Mouse (Mus musculus) embryonic facial prominence, embryonic 11.5 days (tissue): ENCODE results near the gene Zfp341. TPM values are rescaled to one million over a fixed set of nuclear protein-coding genes. Genes with fewer than 3 reads are reported as not detected.

ENCODE experiments used
- ATAC-seq: fragments of 200-750 bp; cut with Nextera tagmentation; replicated peaks from 2 replicates; pipeline ENCODE4 v1.8.0; 2017; ENCODE audit warnings: low read depth; ENCODE audit not compliant: insufficient number of reproducible peaks, low FRiP score, low TSS enrichment
- DNase-seq: peaks from one replicate; pipeline ENCODE4 v3.0.0-alpha.2; 2015; ENCODE audit warnings: low spot score
- H3K27ac ChIP-seq: fragments of 300-500 bp; sonication (generic); replicated peaks from 2 replicates; pipeline ENCODE4 v1.5.1; 2014; ENCODE audit warnings: mild to moderate bottlenecking, low read depth, low read length, control low read depth
- H3K27me3 ChIP-seq: fragments of 300-500 bp; sonication (generic); 2 replicates; pipeline ENCODE4 v1.6.1; 2014; ENCODE audit warnings: mild to moderate bottlenecking, low read length, moderate library complexity, mixed read lengths; ENCODE audit not compliant: control insufficient read depth, insufficient read depth
- H3K36me3 ChIP-seq: fragments of 300-500 bp; sonication (generic); replicated peaks from 2 replicates; pipeline ENCODE4 v1.6.1; 2014; ENCODE audit warnings: low read depth, mild to moderate bottlenecking, low read length, moderate library complexity, mixed read lengths; ENCODE audit not compliant: control insufficient read depth, insufficient read depth
- H3K4me1 ChIP-seq: fragments of 300-500 bp; sonication (generic); 2 replicates; pipeline ENCODE4 v1.6.1; 2014; ENCODE audit warnings: low read length, mixed read lengths; ENCODE audit not compliant: control insufficient read depth, insufficient read depth
- H3K4me2 ChIP-seq: fragments of 300-500 bp; sonication (generic); 2 replicates; pipeline ENCODE4 v1.6.1; 2014; ENCODE audit warnings: low read depth, mild to moderate bottlenecking, control low read depth, low read length, moderate library complexity
- H3K4me3 ChIP-seq: fragments of 300-500 bp; sonication (generic); 2 replicates; pipeline ENCODE4 v1.5.1; 2014; ENCODE audit warnings: low read depth, low read length, control low read depth
- H3K9ac ChIP-seq: fragments of 300-500 bp; sonication (generic); replicated peaks from 2 replicates; pipeline ENCODE4 v1.6.1; 2014; ENCODE audit warnings: mild to moderate bottlenecking, control low read depth, low read length
- H3K9me3 ChIP-seq: fragments of 300-500 bp; sonication (generic); replicated peaks from 2 replicates; pipeline ENCODE4 v1.6.1; 2016; ENCODE audit warnings: mild to moderate bottlenecking, low read length, inconsistent platforms, mixed read lengths; ENCODE audit not compliant: control insufficient read depth
- WGBS: fragments of 180-500 bp; shearing (Covaris S2); extraction: QIAGEN DNeasy Blood & Tissue Kit; methylation state at CpG from one replicate; pipeline ENCODE4 v1.1.7; 2014; 5-methylcytosine and 5-hydroxymethylcytosine counted together
- polyA plus RNA-seq: library from polyadenylated mRNA; unstranded; fragments of >200 nt; fragmentation: Nextera tagmentation; extraction: Ambion mirVana; gene quantifications from 2 replicates; pipeline ENCODE4 v1.2.1, GENCODE M21; 2014

The Zfp341 gene
- polyA plus RNA-seq, 1 experiment from 2014 or later, result 0.60 TPM

DNA sequence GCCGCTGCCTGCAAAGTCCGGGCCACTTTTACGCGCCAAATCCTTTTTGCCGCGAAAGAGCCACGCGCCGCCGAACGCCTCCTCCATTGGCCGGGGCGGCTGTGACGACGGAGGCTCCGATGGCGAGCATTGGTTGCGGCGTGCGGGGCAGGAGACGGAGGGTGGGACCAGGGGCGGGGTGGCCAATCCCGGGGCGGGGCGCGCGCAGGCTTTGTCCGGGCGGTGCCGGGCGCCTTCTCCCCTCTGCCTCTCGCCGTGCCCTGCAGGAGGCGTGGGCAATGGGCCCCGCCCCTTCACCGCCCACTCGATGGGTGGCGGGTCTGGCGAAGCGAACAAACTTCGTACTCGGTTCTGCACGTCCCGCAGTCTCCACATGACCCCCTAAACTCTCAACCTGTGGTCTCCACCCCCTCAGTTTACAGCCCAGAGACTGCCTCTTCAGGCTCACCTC lies 43.2 kb upstream of the Zfp341 start, which contains the start of gene E2f1:
Gene E2f1, minus strand, starts transcription at position 57 of the 451 bp plus-strand sequence.
- DNase-seq (peak; percentile 97), ATAC-seq (peak; percentile 96)
- no peaks in the 10 kb centered on the region for H3K27me3 ChIP-seq
- H3K27ac ChIP-seq, result peak within 1 kb of the TSS; percentile 87
- peak within 1 kb of the TSS; percentile 83 for H3K4me2 ChIP-seq
- WGBS, result 0% methylated on average over 29 of the region's 44 CpGs
- peaks cover 11% of the 10 kb centered on the region for H3K4me1 ChIP-seq
- H3K9me3 ChIP-seq, result no peaks in the 10 kb centered on the region
- no peaks in the 10 kb centered on the region for H3K36me3 ChIP-seq
- peak within 1 kb of the TSS; percentile 89 for H3K9ac ChIP-seq
- peak within 1 kb of the TSS; percentile 86 for H3K4me3 ChIP-seq

DNA sequence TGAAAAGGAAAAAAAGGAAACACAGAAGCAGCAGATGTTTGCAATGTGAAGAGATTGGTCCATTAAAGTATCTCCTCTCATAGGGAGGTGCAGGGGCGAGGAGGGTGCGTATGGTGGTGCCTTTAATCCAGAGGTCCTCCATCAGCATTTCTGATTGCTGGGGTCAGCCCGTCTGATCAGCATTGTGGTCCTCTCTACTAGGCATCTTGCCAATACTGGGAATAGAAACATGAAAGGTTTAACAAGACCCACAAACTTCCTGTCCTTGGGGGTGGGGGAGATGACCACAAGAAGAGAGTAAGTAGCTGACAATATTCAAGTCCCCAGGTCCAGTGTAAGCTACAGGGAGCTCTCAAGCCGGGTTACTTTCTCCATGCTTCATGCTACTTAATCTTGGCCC lies 42.4 kb upstream of the Zfp341 start:
- Histone ChIP-seq H3K36me3 (no peaks in the 10 kb centered on the region), H3K4me1 (peaks cover 11% of the 10 kb centered on the region), H3K27me3 (no peaks in the 10 kb centered on the region), H3K9me3 (no peaks in the 10 kb centered on the region), H3K4me3 (no peak overlapping the region), H3K27ac (no peak overlapping the region), H3K4me2 (no peak overlapping the region), H3K9ac (no peak overlapping the region)
- no peak for ATAC-seq
- no peak for DNase-seq
- 68% methylated on average over 4 of the region's 4 CpGs for WGBS

DNA sequence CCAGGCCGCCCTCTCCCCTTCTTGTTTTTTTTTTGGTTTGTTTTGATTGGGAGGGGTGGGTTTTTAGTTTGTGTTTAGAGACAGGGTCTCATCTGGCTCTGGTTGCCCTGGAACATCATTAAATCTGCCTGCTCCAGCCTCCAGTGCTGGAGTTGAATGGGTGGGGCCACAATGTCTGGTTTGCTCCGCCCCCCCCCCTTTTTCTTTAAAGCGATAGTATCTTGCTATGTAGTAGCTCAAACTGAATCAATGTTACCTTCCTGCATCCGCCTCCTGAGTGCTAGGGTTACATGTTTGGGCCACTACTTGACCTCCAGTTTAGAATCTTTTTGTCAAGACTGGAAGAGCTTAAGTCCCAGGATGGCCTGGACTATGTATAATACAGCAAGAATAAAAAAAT lies 41.8 kb upstream of the Zfp341 start:
- WGBS, result 84% methylated on average over 4 of the region's 4 CpGs
- H3K4me2 ChIP-seq, result no peak overlapping the region
- no peaks in the 10 kb centered on the region for H3K9me3 ChIP-seq
- H3K4me3 ChIP-seq, result no peak overlapping the region
- H3K27ac ChIP-seq, result no peak overlapping the region
- DNase-seq, result no peak
- no peaks in the 10 kb centered on the region for H3K36me3 ChIP-seq
- no peaks in the 10 kb centered on the region for H3K27me3 ChIP-seq
- H3K9ac ChIP-seq, result no peak overlapping the region
- ATAC-seq, result no peak
- H3K4me1 ChIP-seq, result peaks cover 11% of the 10 kb centered on the region

DNA sequence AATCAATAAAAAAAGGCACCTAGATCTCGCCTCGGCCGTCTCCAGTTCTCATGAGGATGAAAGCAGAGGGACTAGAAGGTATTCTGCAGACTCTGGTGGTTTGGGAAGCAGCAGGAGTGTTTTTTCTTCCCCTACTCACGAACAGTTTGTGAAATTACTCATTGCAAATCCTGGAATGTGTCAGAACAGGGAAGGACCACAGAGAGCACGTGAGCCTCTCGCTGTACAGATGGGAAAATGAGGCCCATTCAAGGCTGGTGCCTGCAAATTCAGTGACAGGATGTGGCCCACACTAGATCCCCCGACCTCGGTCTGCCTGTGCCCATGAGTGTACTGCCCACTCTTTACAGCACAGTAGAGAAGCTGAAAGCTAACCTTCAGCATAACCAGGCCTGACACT lies 41.1 kb upstream of the Zfp341 start:
- H3K27ac ChIP-seq, result no peak overlapping the region
- no peaks in the 10 kb centered on the region for H3K36me3 ChIP-seq
- 77% methylated on average over 8 of the region's 8 CpGs for WGBS
- no peaks in the 10 kb centered on the region for H3K27me3 ChIP-seq
- H3K4me2 ChIP-seq, result no peak overlapping the region
- peaks cover 11% of the 10 kb centered on the region for H3K4me1 ChIP-seq
- no peaks in the 10 kb centered on the region for H3K9me3 ChIP-seq
- no peak overlapping the region for H3K4me3 ChIP-seq
- ATAC-seq (no peak), DNase-seq (no peak)
- H3K9ac ChIP-seq, result no peak overlapping the region

DNA sequence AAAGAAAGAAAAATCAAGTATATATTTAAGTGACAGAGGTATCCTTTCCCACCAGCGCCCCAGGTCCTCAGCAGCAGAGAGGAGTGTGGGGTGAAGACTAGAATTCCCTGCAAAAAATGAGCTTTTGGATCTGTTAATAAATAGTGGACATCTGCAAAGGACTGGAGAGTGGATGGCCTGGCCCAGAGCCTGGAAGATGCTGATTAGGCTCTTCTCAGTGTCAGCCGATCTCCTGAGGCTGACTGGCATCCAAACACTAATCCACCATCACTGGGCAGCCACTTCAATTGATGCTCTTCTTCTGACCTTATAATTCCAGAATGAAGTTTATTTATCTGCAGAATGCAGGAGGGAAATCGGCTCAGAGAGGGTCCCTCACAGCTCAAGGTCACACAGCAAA lies 40.1 kb upstream of the Zfp341 start:
- no peaks in the 10 kb centered on the region for H3K27me3 ChIP-seq
- no peak overlapping the region for H3K9ac ChIP-seq
- H3K9me3 ChIP-seq, result no peaks in the 10 kb centered on the region
- no peak overlapping the region for H3K4me3 ChIP-seq
- no peak overlapping the region for H3K4me2 ChIP-seq
- 88% methylated on average over 3 of the region's 3 CpGs for WGBS
- ATAC-seq, result no peak
- H3K4me1 ChIP-seq, result peaks cover 11% of the 10 kb centered on the region
- no peaks in the 10 kb centered on the region for H3K36me3 ChIP-seq
- DNase-seq, result no peak
- no peak overlapping the region for H3K27ac ChIP-seq

DNA sequence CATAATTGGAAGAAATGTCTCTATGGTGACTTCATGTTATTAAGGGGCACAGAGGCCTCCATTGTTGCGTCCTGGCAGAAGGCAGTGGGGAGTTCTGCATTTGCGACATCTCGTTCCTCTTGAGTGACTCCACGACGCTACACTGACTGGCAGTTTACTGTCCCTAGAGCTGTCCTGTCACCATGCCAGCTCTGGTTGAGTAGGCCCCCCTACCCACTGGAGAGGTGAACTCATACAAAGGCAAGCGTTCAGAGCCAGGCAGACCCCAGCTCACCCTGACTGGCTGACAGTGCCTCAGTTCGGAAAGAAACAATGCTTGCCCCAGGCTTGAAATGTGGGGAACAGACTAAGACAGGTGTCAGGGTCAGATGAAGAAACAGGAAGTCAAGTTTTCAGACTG lies 38.8 kb upstream of the Zfp341 start:
- Histone ChIP-seq H3K4me2 (no peak overlapping the region), H3K9me3 (no peaks in the 10 kb centered on the region), H3K9ac (no peak overlapping the region), H3K36me3 (no peaks in the 10 kb centered on the region), H3K27ac (no peak overlapping the region), H3K4me1 (no peaks in the 10 kb centered on the region), H3K4me3 (no peak overlapping the region), H3K27me3 (no peaks in the 10 kb centered on the region)
- DNase-seq (no peak), ATAC-seq (no peak)
- 56% methylated on average over 7 of the region's 7 CpGs for WGBS

DNA sequence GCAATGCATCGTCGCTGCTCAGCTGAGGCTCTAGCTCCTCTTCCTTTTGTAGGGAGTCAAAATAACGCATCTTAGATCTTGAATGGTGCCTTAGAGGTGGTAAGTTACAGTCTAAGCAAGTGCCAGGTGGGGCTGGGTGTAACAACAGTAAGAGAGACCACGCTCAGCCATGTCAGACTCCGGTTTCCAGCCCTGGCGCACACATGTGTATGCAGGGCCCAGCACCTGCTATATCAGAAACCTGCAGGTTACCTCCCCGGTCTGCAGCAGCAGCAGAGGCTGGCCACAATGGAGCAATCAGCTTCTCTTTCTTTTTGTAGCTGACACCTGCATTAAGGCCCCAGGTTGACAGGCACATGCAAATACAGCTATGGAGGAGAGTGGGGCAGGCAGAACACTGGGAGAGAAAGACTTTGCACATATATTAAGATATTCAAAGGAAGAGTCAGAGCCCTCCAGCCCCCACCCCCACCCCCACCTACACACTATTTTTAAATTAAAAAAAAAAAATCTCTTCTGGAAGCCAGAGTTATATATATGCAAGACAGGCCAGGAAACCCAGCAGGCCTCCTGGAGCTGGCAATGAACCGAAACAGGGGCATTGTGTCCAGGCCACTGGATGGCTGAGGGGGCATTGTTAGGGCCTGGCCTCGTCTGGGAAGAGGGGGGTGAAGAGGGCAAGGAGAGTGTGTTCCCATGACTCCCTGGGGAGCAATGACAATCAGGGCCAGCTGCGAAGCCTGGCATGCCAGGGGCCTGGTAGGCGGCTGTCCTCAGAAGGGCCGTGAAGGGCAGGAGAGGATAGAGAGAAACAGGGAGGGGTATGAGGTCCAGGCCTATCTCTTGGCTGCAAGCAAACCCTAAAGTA lies 36.0 kb upstream of the Zfp341 start:
- DNase-seq (no peak), ATAC-seq (peak; percentile 60)
- WGBS, result 42% methylated on average over 12 of the region's 12 CpGs
- Histone ChIP-seq H3K9me3 (no peaks in the 10 kb centered on the region), H3K4me3 (no peak overlapping the region), H3K9ac (no peak overlapping the region), H3K4me2 (no peak overlapping the region), H3K27me3 (no peaks in the 10 kb centered on the region), H3K36me3 (no peaks in the 10 kb centered on the region), H3K4me1 (no peaks in the 10 kb centered on the region), H3K27ac (no peak overlapping the region)

DNA sequence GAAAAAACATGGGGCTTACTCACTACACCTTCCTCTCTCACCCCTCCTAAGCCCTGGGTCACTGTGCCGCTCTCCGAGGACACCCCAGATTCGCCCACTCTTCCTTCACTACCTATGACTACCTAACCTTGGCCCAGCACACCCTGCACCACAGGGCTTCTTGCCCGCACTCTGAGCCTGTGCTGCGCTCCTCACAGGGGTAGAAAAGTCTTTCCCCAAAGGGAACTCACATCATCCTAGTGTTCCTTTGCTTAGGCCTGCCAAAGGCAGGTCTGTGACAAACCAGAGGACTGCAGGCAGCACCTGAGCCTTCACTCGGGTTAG lies 35.4 kb upstream of the Zfp341 start:
- H3K27me3 ChIP-seq, result no peaks in the 10 kb centered on the region
- no peak overlapping the region for H3K9ac ChIP-seq
- no peak for DNase-seq
- H3K4me3 ChIP-seq, result no peak overlapping the region
- WGBS, result 72% methylated on average over 6 of the region's 6 CpGs
- ATAC-seq, result 0 out of 2 replicates have a peak, but pooled peaks have one; percentile 26
- no peak overlapping the region for H3K27ac ChIP-seq
- H3K36me3 ChIP-seq, result no peaks in the 10 kb centered on the region
- no peaks in the 10 kb centered on the region for H3K9me3 ChIP-seq
- H3K4me1 ChIP-seq, result no peaks in the 10 kb centered on the region
- no peak overlapping the region for H3K4me2 ChIP-seq
